Mouse (Mus musculus): Measurements from ENCODE around the gene Kif1a. TPM values are rescaled to one million over a fixed set of nuclear protein-coding genes. Genes with fewer than 3 reads are reported as not detected.

The Kif1a gene
- total RNA-seq, 2 experiments from 2014 or later, result 37.9 to 38.1 TPM

DNA sequence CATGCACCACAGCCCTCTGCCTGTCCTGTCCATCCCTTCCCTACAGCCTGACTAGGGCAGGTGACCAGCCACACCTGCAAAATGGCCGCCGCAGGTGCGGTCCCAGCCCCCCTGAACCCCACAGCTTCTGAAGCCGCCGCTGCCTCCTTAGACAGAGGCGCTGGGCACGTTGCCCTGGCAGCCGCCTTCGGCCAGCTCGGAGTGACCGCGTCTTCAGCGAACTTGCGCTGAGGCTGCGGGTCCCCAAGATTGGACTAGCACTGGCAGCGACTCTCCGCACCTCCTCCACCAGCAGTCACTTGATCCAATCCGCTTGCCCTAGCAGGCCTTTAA is 1.5 kb downstream of the Kif1a start:
- DNase-seq (ENCODE audit: low spot score in 2 of 2), result peak; percentile 35 to 36

DNA sequence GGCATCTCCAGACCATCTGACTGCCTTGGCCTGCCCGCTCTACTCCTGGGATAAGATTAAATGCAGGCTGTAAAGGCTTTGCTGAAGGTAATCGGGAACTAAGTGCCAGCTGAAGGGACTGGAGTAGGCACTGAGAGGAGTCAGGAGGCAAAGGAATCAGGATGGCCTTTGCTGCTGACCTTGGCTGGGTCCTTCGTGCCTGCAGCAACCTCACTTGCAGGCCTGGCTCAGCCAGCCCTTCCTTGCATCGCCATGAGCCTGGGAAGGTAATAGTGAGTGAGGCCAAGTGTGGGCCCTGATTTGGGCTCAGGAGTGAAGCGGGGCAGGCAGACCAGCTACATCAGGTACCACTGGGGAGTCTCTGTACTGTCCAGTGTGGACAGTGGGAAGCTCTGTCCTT is 2.8 kb downstream of the Kif1a start:
- peak in 1 of 2 experiments; percentile 16 for DNase-seq (ENCODE audit: low spot score in 2 of 2)

- no peak for DNase-seq (ENCODE audit: low spot score in 2 of 2)
Observed at GRCm38 (mm10) chr1:93092582-93092981, 9.2 kb downstream of the Kif1a start.

- DNase-seq (ENCODE audit: low spot score in 2 of 2), result no peak
Observed at GRCm38 (mm10) chr1:93085136-93085535, 16.6 kb downstream of the Kif1a start.

DNA sequence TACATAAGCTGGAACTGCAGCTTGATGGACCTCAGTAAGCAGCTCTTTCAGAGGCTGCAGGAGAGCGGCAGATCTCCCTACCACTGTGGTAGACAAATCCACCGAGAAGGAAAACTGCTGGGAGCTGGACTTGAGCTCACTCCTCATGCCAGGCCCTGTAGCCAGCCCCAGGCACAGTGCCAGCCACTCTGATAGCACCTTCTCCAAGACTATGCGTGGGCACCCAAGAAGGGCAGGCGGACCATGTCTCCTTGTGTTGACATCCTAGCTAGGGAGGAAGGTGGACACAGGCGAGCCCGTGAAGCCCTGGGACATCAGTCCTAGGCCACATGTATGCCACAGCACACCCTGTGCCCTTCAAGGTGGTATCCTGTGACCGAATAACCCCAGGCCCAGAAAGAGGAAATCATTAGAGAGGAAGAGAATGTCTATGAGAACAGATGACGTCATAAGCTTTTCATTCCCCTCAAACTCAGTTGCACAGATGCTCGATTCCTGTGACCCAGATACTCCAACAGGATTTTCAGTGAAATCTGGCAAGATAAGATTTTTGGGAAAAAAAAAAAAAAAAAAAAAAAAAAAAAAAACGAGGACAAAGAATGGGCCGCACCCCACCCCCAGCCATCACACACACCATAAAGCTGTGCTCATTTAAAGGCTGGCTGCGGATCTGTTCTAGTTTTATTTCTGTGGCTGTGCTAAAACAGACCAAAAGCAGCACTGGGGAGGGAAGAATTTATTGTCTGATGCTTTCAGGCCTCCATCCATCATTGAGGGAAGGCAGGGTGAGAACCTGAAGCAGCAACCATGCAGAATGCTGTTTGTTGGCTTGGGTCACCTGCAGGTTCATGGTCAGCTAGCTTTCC is 18.1 kb downstream of the Kif1a start:
- DNase-seq (ENCODE audit: low spot score in 2 of 2), result no peak

- no peak for DNase-seq (ENCODE audit: low spot score in 2 of 2)
Observed at GRCm38 (mm10) chr1:93082121-93082520, 19.6 kb downstream of the Kif1a start.

DNA sequence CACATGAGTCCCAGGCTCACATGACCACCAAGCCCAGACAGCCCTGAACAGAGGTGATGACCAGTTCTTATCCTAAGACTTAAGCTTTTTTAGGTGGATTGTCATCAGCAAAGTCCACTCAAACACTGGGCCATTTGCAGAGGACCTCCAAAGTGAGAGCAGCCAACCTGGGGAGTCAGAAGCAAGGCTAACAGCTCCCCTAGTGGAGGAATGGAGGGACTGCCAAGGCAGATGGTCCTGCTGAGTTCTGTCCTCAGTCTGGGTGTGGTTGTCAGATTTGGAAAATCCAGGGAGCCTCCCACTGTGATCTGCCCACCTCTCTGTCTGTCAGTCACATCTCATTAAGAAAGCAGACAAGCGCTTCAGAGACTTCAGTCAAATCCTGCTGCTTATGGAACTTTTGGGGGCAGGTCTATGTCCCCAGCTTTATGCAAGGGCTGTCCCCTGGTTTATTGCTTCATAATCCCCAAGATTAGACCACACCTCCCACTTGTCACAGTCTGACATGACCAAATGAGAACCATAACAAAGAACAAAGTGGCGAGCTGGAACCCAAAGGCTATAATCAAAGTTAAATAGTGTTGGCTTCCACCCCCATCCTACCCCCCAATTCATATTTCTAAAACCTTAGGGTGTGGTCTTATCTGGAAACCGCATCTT is 20.7 kb downstream of the Kif1a start:
- peak in 1 of 2 experiments; percentile 51 for DNase-seq (ENCODE audit: low spot score in 2 of 2)

GRCm38 (mm10) chr1:93079602-93080001 is 22.1 kb downstream of the Kif1a start:
- peak in 1 of 2 experiments; percentile 16 for DNase-seq (ENCODE audit: low spot score in 2 of 2)

DNA sequence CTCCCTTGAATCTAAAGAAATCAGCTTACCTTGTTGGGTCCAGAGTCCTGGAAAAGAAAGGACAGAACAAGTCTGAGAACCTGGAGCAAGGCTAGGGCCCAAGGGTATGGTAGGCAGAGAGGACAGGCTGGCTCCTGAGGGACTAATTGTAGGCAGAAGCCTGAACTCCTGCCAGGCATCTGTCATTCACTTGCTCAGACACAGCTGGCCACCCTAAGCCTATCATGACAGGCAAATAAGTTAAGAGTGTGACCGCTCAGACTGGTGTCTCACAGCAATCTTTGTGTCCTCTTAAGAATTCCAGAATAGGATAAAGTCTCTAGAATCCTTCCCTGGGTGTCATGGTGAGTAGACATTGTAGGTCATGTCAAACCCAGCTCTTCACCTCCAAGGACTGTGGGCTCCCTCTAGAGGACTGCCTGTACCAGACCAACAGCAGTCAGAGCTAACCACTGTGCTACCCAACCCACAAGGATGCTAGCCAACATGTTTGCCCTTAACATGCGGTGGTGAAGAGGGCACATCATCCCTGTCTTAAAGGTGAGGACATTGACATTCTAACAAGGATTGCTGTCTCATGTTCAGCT is 29.4 kb downstream of the Kif1a start:
- no peak for DNase-seq (ENCODE audit: low spot score in 2 of 2)

DNA sequence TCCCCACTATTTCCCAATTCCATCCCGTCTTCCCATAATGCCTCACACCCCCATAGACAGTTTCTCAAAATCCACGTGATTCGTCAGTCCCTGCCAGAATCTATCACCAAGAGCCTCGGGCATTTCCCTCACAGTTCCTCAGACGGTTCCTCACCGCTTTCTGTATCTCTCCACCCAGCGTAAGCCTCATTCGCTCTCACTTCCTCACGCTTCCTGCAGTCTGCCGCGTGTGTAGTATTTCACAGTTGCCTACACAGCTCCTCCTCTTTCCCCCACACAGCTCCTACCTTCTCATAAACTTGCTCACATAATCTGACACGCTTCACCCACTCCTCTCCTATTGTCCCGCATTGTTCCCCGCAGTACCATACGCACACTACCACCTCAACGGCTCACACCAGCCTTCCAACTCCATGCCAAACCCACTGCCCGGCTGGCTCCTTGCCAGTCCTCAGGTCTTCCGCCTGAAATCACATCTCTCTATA is 30.2 kb downstream of the Kif1a start:
- no peak for DNase-seq (ENCODE audit: low spot score in 2 of 2)

- no peak for DNase-seq (ENCODE audit: low spot score in 2 of 2)
Observed at GRCm38 (mm10) chr1:93070881-93071280, 30.9 kb downstream of the Kif1a start.

DNA sequence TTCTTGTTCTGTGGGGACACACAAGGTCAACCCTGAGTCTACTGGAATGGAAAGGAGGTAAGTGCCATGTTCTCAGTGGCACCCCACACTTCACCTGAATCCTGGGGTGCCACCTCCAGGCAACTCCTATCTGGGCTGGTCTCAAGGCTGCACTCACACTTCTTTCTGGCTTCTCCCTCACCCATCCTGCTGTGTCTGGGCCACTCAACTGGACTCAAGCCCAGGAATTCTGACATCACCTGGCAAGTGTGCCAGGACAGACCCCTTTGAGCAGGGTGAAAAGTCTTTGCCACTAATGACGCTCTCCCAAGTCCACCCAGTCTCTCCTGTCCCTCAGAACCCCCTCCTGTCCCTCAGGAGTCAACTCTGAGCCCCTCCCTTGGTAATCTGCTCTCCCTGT is 33.2 kb downstream of the Kif1a start:
- DNase-seq (ENCODE audit: low spot score in 2 of 2), result no peak

DNA sequence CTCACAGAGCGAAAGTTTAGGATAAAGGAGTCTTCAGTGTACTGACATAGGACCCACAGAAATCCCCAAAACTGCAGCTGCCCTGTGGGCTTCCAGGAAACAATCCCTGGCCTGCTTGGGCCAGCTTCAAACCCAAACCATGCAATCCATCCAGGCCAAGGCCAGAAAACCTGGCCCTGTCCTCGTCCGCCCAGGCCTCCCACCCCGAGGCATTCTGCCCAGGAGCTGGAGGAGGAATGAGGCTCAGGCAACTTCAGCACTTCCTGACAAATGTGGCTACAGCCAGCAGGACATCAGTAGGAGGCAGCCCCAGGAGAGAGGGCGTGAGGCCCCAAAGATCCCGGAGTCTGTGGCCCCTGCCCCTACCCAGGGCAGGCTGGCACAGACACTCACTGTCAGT is 36.1 kb downstream of the Kif1a start:
- DNase-seq (ENCODE audit: low spot score in 2 of 2), result peak; percentile 28 to 63

DNA sequence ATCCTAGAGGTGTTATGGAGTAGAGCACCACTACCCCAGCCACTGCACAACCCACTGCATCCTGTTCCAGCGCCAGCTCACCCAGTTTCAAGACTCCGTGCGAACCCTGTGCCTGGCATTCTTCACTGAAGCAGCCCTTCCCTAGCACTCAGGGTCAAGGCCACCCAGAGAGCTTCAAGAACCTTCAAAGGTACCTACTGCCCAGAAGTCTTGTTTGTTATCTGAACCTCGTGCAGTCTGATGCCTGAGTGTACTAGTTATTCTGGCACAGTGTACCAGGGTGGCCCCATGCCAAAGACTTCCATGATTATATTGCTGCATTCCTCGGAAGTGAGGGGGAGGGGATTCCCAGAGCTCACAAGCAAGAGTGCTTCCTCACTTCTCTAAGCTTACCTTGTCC is 38.1 kb downstream of the Kif1a start:
- DNase-seq (ENCODE audit: low spot score in 2 of 2), result peak; percentile 51 to 55

DNA sequence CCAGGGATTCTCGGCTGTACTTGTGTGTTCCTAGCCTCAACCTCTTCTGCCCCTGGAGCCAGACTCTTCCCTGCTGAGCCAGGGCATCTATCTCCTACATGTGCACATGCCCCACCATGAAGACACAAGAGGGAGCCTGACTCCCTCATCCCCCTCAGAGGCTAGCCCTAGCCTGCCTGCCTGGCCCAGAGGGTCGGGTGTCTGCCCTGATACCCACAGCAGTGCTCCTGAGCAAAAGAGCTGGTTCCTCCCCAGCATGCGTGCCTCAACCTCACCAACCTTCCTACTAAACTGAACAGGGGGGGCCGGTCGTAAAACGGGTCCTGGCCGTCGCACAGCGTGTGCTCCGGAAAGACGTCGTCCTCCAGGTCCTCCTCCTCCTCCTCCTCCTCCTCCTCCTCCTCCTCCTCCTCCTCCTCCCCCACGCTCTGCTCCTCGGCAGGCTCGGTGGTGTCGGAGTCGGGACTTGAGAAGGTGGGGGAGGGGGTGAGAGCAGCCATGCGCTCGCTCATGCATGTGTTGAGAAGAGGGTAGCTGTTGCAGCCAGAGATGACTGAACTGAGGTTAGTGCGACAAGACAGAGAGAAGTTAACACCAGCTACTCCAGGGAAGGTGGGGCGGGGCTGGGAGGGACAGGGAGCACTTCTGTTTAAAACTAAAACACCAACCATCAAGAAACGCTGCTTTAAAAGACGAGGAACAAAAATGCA is 50.5 kb downstream of the Kif1a start:
- DNase-seq (ENCODE audit: low spot score in 2 of 2), result no peak

- no peak for DNase-seq (ENCODE audit: low spot score in 2 of 2)
Observed at GRCm38 (mm10) chr1:93050071-93050470, 51.7 kb downstream of the Kif1a start.

DNA sequence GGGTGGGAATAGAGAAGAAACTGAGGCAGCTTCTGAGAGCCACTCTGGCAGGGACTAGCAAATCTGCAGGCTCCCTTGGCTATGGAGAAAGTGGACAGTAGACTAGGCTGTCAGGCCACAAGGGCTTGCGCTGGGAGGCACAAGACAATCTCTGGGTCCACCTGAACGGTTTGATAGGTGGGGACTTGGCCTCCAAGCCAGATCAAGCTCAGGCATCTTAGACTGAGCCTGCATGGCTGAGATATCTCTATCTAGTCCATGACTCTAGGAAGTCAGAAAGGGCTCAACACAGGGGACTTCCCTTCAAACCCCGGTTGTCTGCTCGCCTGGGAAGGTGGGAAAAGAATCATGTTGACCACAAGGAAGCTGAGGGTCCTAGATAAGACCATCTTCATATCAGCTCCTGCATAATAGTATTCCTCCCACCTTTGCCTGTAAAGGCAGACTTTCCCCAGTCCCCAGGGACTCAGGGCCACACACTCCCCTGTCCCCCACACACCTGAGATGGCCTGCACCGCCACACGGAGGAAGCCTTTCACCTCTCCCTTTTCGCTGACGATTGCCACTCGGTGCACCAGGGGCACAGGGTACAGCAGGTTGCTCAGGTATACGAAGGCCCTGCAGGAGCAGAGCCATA is 55.5 kb downstream of the Kif1a start:
- DNase-seq (ENCODE audit: low spot score in 2 of 2), result no peak

DNA sequence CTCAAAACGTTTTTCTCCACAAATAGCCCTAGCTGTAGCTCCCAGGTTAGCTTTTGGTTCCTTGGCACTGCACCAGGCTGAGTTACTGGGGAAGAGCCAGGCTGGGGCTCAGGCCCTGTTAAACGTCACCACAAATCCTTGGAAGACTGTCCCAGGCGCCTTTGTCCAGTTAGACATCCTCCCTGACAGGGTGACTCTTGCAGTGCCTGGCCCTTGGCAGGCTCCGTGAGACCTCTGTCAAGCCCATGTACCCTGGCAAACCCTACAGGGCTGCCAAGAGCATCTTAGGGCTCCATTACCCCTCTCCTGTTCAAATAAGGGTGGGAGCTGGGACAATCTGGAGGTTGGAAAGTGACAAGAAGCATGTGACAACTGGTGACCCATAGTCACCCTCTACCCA is 65.8 kb downstream of the Kif1a start:
- no peak for DNase-seq (ENCODE audit: low spot score in 2 of 2)

DNA sequence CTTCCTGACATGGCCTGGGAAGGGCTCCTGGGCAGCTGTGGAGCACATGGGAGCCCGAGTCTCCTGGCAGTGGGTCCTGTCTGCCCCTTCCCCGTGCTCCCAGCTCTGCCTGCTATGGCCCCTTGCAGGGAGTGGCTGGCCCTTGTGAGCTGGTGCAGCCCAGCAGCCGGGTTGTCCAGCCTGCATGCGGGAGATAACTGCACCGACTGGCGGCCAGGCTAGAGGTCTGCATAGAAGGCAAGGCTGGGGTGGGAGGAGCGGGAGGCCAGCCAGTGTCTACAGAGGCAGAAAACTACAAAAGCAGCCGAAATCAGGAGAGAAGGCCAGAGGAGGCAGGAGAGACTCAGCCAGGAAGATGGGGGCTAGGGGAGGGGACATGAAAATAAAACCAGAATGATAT is 67.8 kb downstream of the Kif1a start:
- no peak for DNase-seq (ENCODE audit: low spot score in 2 of 2)

DNA sequence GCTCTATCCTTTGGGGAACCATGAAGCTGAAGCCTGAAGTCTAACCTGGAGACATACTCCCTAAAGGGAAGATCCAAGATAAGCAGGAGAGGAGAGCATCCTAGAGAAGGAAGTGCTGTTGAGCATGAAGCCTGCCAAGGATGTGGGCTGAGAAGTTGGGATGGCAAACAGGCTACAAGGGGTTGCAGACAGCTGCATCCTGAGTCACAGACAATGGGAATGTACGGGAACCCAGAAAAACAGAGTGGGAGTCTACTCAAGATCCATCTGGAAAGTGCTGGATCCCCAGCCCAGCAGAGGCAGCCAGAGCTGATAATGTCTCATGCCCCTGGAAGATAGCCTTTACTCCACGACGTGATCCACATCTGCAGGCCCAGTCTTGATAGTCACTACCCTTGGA is 70.6 kb downstream of the Kif1a start:
- no peak for DNase-seq (ENCODE audit: low spot score in 2 of 2)

DNA sequence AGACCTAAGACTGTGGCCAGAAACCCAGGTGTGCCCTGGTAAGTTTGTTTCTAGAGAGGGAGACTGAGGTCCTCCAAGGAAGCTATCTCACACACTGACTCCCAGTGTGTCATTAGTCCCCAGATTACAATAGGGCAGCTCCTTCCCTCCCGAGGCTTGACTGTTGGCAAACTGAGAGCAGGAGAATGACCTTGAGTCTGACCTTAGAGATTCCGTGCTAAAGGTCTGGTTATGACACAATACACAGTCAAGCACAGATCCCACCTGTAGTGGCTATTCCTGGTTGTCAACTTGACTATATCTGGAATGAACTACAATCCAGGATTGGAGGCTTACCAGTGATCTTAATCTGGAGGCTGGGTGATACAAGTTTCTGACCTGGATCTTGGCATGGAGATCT is 71.7 kb downstream of the Kif1a start:
- DNase-seq (ENCODE audit: low spot score in 2 of 2), result no peak
